Mouse (Mus musculus) bone marrow macrophage, adult 2 months (primary cell): ENCODE data around the gene Olfr533. TPM values are rescaled to one million over a fixed set of nuclear protein-coding genes. Genes with fewer than 3 reads are reported as not detected.
"Not testable (repeated sequence)": the region's sequence is repeated elsewhere in the genome, so short reads cannot be mapped to it uniquely, and the experiment has no call there.

Experiments used
- H3K27ac ChIP-seq: 2 replicates; pipeline ENCODE4 v1.5.1; 2012; ENCODE audit warnings: low read depth, low read length; ENCODE audit not compliant: insufficient read depth
- H3K4me1 ChIP-seq: 2 replicates; pipeline ENCODE4 v1.6.1; 2012; ENCODE audit warnings: low read length; ENCODE audit not compliant: control insufficient read depth, insufficient read depth
- H3K4me3 ChIP-seq: 2 replicates; pipeline ENCODE4 v1.5.1; 2012; ENCODE audit warnings: mild to moderate bottlenecking, low read length, moderate library complexity; ENCODE audit not compliant: insufficient read depth
- CTCF ChIP-seq: IDR thresholded peaks from 2 replicates; pipeline ENCODE4 v1.5.1; 2012; ENCODE audit warnings: low read depth, mild to moderate bottlenecking, low read length, moderate library complexity
- POLR2A ChIP-seq: IDR thresholded peaks from 2 replicates; pipeline ENCODE4 v1.6.1; 2012; ENCODE audit warnings: mild to moderate bottlenecking, low read depth, low read length, borderline replicate concordance
- polyA plus RNA-seq: library from polyadenylated mRNA; stranded (reverse); fragments of >200 nt; gene quantifications from 2 replicates; pipeline ENCODE4 v1.2.4, GENCODE M21; 2012; ENCODE audit not compliant: missing spikeins, insufficient read depth, insufficient read length

Gene Olfr533
- not detected in 2 replicates for polyA plus RNA-seq

DNA sequence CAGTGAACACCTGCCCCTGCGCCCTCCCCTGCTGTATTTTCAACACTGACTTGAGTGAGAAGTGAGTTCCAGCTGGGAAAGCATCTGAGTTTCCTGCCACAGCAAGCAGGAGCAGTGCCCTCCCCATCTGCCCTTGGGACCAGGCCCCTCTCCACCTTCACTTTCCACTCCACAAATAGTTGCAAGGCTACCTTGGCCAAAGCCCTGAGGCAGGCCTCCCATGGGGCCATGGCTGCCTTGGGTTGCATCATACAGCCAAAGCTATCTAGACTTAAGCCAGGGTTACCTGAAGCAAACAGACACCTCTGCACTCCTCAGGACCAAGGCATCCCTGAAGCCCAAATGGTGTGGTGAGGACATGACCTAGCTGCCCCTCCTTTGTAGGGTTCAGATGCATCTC lies at the start of gene Olfr533:
Gene Olfr533 (plus strand): TSS at position 301 of the 400 bp plus-strand sequence.
- H3K4me1 ChIP-seq, H3K27ac ChIP-seq, H3K4me3 ChIP-seq: not testable (repeated sequence)

DNA sequence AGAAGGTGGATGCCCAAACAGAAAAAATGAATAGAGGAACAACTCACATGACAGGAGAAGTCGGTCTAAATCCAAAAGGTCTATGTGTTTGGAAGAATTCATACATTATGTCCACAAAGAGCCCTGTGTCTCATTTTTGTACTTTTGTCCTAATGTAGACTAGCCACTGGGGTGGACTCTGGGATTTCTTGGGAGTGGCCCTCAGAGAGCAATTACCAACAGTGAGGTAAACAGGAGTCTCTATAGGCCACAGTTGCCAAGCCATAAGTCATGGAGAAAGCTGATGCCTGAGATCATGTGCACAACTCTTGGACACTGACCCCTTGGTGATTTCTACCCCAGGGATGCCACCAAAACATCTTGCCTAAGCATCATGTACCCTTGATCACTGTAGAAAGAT lies 41.6 kb upstream of the Olfr533 start, which contains the start of gene Olfr532:
Gene Olfr532 (minus strand): TSS at position 101 of the 400 bp plus-strand sequence.
- no peak within 1 kb of the TSS for H3K4me3 ChIP-seq
- no peaks in the 10 kb centered on the region for H3K4me1 ChIP-seq
- TF ChIP-seq POLR2A (no peak), CTCF (no peak)
- H3K27ac ChIP-seq: no peak within 1 kb of the TSS

DNA sequence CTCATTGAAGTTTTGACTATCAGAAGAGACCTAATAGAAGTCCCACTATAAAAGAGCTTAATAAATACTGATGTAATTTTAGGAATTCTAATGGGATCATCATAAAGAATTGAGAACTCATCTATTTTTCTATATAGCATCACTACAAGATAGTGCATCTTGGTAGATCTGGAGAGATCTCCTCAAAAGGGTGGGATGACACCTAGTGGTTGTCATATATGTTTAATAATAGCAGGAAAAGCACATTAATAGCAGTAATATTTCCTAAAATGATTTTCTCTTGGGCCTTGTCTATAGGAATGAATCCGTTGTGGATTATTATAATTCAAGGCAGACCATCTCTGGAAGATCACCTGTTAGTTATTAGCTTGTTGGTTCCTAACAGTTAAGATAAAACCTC lies 20.0 kb upstream of the Olfr533 start:
- H3K4me1 ChIP-seq: no peaks in the 10 kb centered on the region

DNA sequence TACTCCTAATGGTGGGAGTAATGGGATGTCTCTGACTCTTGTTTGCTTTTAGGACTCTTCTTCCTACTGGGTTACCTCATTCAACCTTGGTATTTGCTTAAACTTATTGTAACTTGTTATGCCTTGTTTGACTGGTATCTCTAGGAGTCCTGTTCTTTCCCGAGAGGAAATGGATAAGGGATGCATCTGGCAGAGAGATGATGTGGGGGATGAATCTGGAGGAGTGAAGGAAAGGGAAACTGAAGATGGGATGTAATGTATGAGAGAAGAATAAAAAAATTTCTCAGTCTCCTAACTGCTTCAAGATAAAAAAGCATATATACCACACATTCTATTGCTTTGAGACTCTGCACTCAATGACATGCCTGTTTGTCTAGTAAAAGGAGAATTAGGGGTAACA lies 14.7 kb downstream of the Olfr533 start:
- TF ChIP-seq CTCF (no peak), POLR2A (no peak)
- no peaks in the 10 kb centered on the region for H3K4me1 ChIP-seq
- no peak overlapping the region for H3K27ac ChIP-seq
- no peak overlapping the region for H3K4me3 ChIP-seq

More for the DNA sequence above, 20.0 kb upstream of the Olfr533 start:
- H3K4me3 ChIP-seq: no peak overlapping the region
- no peak overlapping the region for H3K27ac ChIP-seq
- no peak for TF ChIP-seq CTCF
- no peak for TF ChIP-seq POLR2A

DNA sequence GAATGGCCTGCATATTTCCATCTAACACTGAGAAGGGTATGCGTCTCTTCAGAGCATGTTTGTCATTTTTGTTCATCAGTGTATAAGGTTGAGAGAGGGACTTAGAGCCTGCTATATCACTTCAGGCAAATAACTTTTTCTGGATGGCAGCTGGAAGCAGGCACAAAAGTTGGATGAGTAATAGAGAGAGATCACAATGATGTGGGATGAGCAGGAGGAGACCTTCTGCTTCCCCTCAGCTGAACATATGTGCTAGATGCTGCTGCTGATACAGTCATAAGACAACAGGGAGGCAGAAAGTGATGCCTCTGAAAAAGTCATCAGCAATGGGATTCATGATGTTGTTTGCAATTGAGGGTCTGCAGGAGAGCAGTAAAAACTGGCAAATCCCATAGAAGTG lies 15.6 kb downstream of the Olfr533 start:
- Histone ChIP-seq H3K4me3 (no peak overlapping the region), H3K27ac (no peak overlapping the region), H3K4me1 (no peaks in the 10 kb centered on the region)
- no peak for TF ChIP-seq CTCF
- no peak for TF ChIP-seq POLR2A

DNA sequence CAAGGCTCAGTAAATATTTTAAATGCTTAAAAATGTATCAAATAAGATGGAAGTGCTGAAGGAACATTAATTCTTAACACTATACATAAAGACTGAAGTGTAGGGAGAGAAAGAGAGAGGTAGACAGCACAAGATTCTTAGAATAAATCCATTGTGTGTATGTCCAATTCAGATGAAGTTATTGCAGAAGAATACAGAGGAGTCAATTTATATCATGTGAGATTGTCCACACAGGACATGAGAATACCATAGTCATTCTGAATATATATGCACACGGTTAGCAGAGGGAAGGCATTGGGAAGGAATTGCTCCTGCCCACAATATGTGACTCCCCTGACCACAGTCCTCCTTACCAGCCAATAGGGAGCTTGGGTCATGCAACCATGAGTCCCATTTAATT lies 20.7 kb downstream of the Olfr533 start, which contains the start of gene Olfr535:
Gene Olfr535 (plus strand): TSS at position 301 of the 400 bp plus-strand sequence.
- Histone ChIP-seq H3K4me3 (no peak within 1 kb of the TSS), H3K4me1 (no peaks in the 10 kb centered on the region), H3K27ac (no peak within 1 kb of the TSS)
- TF ChIP-seq CTCF (no peak), POLR2A (no peak)

DNA sequence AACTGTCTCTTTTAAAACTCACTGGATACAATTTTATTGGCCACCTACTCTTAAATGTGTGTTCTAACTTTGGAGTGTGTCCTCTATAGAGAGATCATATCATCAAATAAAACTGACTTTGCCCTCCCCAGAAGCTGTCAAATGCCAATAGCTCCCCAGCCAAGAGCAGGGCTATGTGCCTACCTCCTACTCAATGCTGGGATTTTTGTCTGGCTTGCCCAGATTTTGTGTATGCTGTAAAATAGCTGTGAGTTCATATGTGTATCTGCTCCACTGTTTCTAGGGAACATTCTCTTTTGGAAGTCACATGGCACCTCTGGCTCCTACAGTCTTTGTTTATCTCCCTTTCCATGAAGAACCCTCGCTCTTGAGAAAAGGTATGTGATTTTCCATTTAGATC lies 25.8 kb downstream of the Olfr533 start:
- Histone ChIP-seq H3K4me1 (no peaks in the 10 kb centered on the region), H3K27ac (no peak overlapping the region), H3K4me3 (no peak overlapping the region)
- no peak for TF ChIP-seq POLR2A
- TF ChIP-seq CTCF: no peak

DNA sequence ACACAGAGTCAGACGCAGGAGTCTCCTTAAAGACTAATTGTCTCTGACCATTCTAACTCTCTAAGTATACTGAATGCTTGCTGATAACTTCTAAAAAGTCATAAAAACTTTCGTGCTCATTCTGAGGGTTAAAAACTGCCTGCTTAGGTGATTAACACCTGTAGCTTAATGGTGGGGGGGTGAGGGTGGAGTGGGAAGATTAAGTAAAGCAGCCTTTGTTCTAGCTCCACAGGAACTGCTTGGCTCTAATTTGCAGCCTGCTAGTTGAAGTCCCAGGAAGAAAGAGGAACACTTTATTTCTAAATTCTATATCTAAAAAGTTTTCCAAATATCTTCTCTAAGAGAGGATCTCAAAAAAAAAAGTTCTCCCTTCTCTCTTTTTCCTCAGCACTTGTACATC lies 31.1 kb downstream of the Olfr533 start:
- Histone ChIP-seq H3K4me1 (no peaks in the 10 kb centered on the region), H3K27ac (no peak overlapping the region), H3K4me3 (no peak overlapping the region)
- TF ChIP-seq CTCF (no peak), POLR2A (no peak)

DNA sequence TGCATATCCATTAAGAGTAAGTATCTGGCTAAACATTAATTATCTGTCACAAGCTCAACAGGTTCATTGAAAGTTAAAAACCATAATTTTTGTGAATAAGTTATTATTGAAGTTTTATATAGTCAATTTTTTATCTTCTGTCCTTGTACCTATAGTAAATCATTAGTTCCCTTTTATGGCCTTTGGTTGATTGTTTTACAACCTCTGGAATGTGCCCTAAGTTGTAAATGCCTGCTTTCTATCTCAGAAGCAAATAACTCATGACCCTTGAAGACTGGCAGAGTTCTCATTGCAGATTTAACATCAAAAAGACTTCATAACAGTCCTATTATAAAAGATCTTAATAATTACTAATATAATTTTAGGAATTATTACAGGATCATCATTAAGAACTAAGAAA lies 31.5 kb downstream of the Olfr533 start:
- no peak overlapping the region for H3K27ac ChIP-seq
- no peak for TF ChIP-seq CTCF
- H3K4me3 ChIP-seq: no peak overlapping the region
- H3K4me1 ChIP-seq: no peaks in the 10 kb centered on the region

DNA sequence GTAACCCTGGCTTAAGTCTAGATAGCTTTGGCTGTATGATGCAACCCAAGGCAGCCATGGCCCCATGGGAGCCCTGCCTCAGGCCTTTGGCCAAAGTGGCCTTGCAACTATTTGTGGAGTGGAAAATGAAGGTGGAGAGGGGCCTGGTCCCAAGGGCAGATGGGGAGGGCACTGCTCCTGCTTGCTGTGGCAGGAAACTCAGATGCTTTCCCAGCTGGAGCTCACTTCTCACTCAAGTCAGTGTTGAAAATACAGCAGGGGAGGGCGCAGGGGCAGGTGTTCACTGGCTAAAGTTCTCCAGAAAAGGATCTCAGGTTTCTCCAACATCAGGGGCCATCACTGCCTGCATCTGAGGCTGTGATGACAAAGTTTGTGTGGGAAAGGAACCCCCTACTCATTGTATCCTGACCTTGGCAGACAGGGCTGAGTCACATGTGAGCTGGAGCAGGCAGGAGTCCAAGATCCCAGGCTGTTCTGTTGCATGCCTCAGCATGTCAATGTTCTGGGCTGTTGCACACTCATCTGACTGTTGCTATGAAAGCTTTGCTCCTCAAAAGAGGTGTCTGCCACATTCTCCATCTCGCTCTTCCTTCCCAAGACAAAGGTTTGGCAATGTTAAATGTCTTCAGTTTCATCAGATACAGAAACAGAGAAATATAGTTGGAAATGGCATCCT lies 44.3 kb downstream of the Olfr533 start, which contains the start of gene Olfr536:
Gene Olfr536 (minus strand): TSS at position 51 of the 676 bp plus-strand sequence.
- H3K4me1 ChIP-seq, H3K27ac ChIP-seq, H3K4me3 ChIP-seq: not testable (repeated sequence)

Other genes with a start within 250 kb of the Olfr533 start
- gene Cd163l1, start 245.1 kb upstream of the Olfr533 start, polyA plus RNA-seq: not detected in 2 replicates
- not detected in 2 replicates for gene 5830411N06Rik, start 216.1 kb upstream of the Olfr533 start, polyA plus RNA-seq
- gene Olfr525, start 142.5 kb upstream of the Olfr533 start, polyA plus RNA-seq: not detected in 2 replicates
- gene Olfr527, start 129.4 kb upstream of the Olfr533 start, polyA plus RNA-seq: not detected in 2 replicates
- gene Olfr60, start 101.7 kb upstream of the Olfr533 start, polyA plus RNA-seq: not detected in 2 replicates
- gene Olfr530, start 87.0 kb upstream of the Olfr533 start, polyA plus RNA-seq: not detected in 2 replicates
- not detected in 2 replicates for gene Olfr531, start 60.5 kb upstream of the Olfr533 start, polyA plus RNA-seq
- gene Olfr532, start 41.7 kb upstream of the Olfr533 start, polyA plus RNA-seq: not detected in 2 replicates
- gene Olfr535, start 20.8 kb downstream of the Olfr533 start, polyA plus RNA-seq: not detected in 2 replicates
- 0.15 TPM in 1 of 2 replicates, not detected in the other for gene Olfr536, start 44.0 kb downstream of the Olfr533 start, polyA plus RNA-seq
- gene Olfr538, start 104.5 kb downstream of the Olfr533 start, polyA plus RNA-seq: not detected in 2 replicates
- not detected in 2 replicates for gene Olfr46, start 137.9 kb downstream of the Olfr533 start, polyA plus RNA-seq
- gene Olfr61, start 165.6 kb downstream of the Olfr533 start, polyA plus RNA-seq: not detected in 2 replicates
- not detected in 2 replicates for gene Olfr53, start 183.1 kb downstream of the Olfr533 start, polyA plus RNA-seq
- gene Olfr539, start 196.6 kb downstream of the Olfr533 start, polyA plus RNA-seq: 0.05 TPM in 1 of 2 replicates, not detected in the other
- gene Olfr45, start 218.6 kb downstream of the Olfr533 start, polyA plus RNA-seq: not detected in 2 replicates
- gene Olfr541, start 233.9 kb downstream of the Olfr533 start, polyA plus RNA-seq: not detected in 2 replicates